Mouse (Mus musculus) erythroblast, embryonic 14.5 days (primary cell): ENCODE results near the gene Dars.

Experiments
- GATA1 ChIP-seq: IDR thresholded peaks from 2 replicates; pipeline ENCODE4 v1.6.1; 2012; ENCODE audit warnings: low read length, inconsistent platforms, mixed read lengths
- TAL1 ChIP-seq: IDR thresholded peaks from 3 replicates; pipeline ENCODE4 v1.6.1; 2012; ENCODE audit warnings: low read length, inconsistent platforms, mixed read lengths

GRCm38 (mm10) chr1:128323026-128323643 is 94.0 kb downstream of the Dars start:
- TF ChIP-seq GATA1 (no peak), TAL1 (no peak)
